Mouse (Mus musculus): ENCODE results near the gene Mkrn3.

Mkrn3 gene

GRCm38 (mm10) chr7:62419493-62420360, at the start of gene Mkrn3:
Gene Mkrn3, minus strand, starts transcription at chr7:62420139.
- peak; percentile 73 for DNase-seq (ENCODE audit: low spot score)

GRCm38 (mm10) chr7:62463878-62464755, 44.2 kb upstream of the Mkrn3 start, which contains the start of gene Peg12:
Gene Peg12, minus strand, starts transcription at chr7:62464510.
- peak; percentile 55 for DNase-seq (ENCODE audit: low spot score)

GRCm38 (mm10) chr7:62463007-62463877, 43.3 kb upstream of the Mkrn3 start:
- DNase-seq (ENCODE audit: low spot score), result no peak

GRCm38 (mm10) chr7:62462229-62463006, 42.5 kb upstream of the Mkrn3 start:
- no peak for DNase-seq (ENCODE audit: low spot score)

- DNase-seq (ENCODE audit: low spot score), result no peak
These were observed 32.4 kb upstream of the Mkrn3 start for GRCm38 (mm10) chr7:62452353-62452752.

GRCm38 (mm10) chr7:62445431-62446165, 25.7 kb upstream of the Mkrn3 start:
- no peak for DNase-seq (ENCODE audit: low spot score)

- DNase-seq (ENCODE audit: low spot score), result no peak
These were observed 16.5 kb upstream of the Mkrn3 start for GRCm38 (mm10) chr7:62436394-62436793.

- no peak for DNase-seq (ENCODE audit: low spot score)
These were observed 13.3 kb upstream of the Mkrn3 start for GRCm38 (mm10) chr7:62433243-62433642.

- DNase-seq (ENCODE audit: low spot score), result no peak
These were observed 8.4 kb upstream of the Mkrn3 start for GRCm38 (mm10) chr7:62428337-62428736.

GRCm38 (mm10) chr7:62423210-62423609, 3.3 kb upstream of the Mkrn3 start:
- DNase-seq (ENCODE audit: low spot score), result no peak

GRCm38 (mm10) chr7:62420566-62420965, 627 bp upstream of the Mkrn3 start:
- no peak for DNase-seq (ENCODE audit: low spot score)

- no peak for DNase-seq (ENCODE audit: low spot score)
These were observed 840 bp downstream of the Mkrn3 start for GRCm38 (mm10) chr7:62419105-62419492.

- no peak for DNase-seq (ENCODE audit: low spot score)
These were observed 1.6 kb downstream of the Mkrn3 start for GRCm38 (mm10) chr7:62418346-62418745.

- DNase-seq (ENCODE audit: low spot score), result no peak
These were observed 3.8 kb downstream of the Mkrn3 start for GRCm38 (mm10) chr7:62416173-62416572.

- no peak for DNase-seq (ENCODE audit: low spot score)
These were observed 4.7 kb downstream of the Mkrn3 start for GRCm38 (mm10) chr7:62415222-62415621.

- no peak for DNase-seq (ENCODE audit: low spot score)
These were observed 12.1 kb downstream of the Mkrn3 start for GRCm38 (mm10) chr7:62407803-62408202.

GRCm38 (mm10) chr7:62406573-62407050, 13.3 kb downstream of the Mkrn3 start:
- DNase-seq (ENCODE audit: low spot score), result no peak

- DNase-seq (ENCODE audit: low spot score), result no peak
These were observed 27.7 kb downstream of the Mkrn3 start for GRCm38 (mm10) chr7:62392202-62392601.

- no peak for DNase-seq (ENCODE audit: low spot score)
These were observed 31.6 kb downstream of the Mkrn3 start for GRCm38 (mm10) chr7:62388291-62388690.

GRCm38 (mm10) chr7:62382391-62382790, 37.5 kb downstream of the Mkrn3 start:
- DNase-seq (ENCODE audit: low spot score), result peak; percentile 6
